Mouse (Mus musculus) heart, adult 8-10 months (tissue): ENCODE measurements around the gene Crebbp. TPM values are rescaled to one million over a fixed set of nuclear protein-coding genes. Genes with fewer than 3 reads are reported as not detected.
A peak's percentile ranks its signal among the peaks of the same experiment; 100 is the strongest.
"Not testable (repeated sequence)": the region's sequence is repeated elsewhere in the genome, so short reads cannot be mapped to it uniquely, and the experiment has no call there.

Experiments
- DNase-seq: peaks from one replicate; pipeline ENCODE4 v3.0.0; 2022; ENCODE audit warnings: low spot score
- total RNA-seq, 4 experiments: library from RNA; stranded (reverse); gene quantifications; 2 replicates each; pipeline ENCODE4 v1.2.4; 2022

The Crebbp gene
- total RNA-seq, 4 experiments from 2014 or later = 32.0 to 38.8 (median 35.0) TPM

GRCm38 (mm10) chr16:4153121-4153520 lies 60.7 kb downstream of the Crebbp start:
- no peak for DNase-seq

- DNase-seq = no peak
Measured at GRCm38 (mm10) chr16:4138541-4138940, 75.3 kb downstream of the Crebbp start.

GRCm38 (mm10) chr16:4133754-4134153 lies 80.0 kb downstream of the Crebbp start:
- no peak for DNase-seq

DNA sequence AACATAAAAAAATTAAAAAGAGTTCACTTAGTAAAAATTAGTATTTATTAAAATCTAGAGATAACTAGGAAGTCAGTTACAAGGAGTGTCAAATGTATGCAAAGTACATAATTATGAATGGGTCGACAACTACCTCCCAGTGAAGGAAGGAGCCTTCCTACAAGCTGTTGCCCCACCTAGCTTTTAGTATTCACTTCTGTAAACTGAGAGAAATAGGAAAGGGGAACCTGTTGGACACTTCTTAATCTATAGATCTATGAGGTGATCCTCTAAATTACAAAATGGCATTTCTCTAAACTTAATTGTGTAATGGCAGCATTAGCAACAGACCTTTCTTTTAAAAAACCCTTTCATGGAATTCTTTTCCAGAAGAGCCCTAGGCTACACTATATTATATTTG lies 84.9 kb downstream of the Crebbp start:
- DNase-seq = no peak

DNA sequence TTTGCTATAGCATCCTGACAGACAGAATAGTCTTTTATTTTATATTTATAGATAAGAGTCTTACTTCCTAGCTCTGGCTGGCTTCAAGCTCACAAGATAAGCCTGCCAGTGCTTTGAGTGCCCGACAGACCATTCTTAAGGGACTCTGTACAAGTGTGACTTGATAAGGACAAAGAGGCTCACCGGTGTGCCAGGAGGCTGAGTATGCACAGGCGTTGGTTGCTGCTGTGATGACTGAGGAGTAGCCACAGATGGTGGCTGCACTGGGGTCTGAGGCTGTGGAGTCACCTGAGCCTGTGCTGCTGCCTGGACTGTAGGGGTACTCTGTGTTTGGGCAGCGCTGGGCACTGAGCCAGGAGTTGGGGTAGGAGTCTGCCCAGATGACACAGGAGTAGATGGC lies 96.7 kb downstream of the Crebbp start:
- DNase-seq = no peak

- no peak for DNase-seq
Measured at GRCm38 (mm10) chr16:4100374-4100773, 113.4 kb downstream of the Crebbp start.

GRCm38 (mm10) chr16:4097521-4097920 lies 116.3 kb downstream of the Crebbp start:
- no peak for DNase-seq

- DNase-seq = no peak
Measured at GRCm38 (mm10) chr16:4096898-4097297, 116.9 kb downstream of the Crebbp start.

DNA sequence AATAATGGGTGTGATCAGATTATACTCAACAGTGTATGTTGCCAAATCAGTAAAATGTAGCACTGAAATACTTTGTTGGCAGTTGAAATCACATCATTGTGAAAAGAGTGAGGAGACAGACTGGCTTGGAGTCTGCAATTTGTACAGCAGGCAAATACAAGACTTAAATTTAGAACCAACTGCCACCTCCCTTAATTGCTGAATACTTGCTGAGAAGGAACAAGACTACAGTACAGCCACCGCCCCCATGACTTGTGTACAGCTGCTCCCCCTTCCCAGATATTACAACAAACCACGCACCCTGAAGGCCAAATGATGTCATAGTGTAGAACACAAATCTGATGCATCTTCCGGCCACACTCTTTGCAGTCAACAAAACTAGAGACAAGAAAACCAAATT lies 117.7 kb downstream of the Crebbp start:
- DNase-seq = no peak

- DNase-seq = no peak
Measured at GRCm38 (mm10) chr16:4087214-4087913, 126.4 kb downstream of the Crebbp start.

- DNase-seq = no peak
Measured at GRCm38 (mm10) chr16:4085851-4086387, 127.9 kb downstream of the Crebbp start.

GRCm38 (mm10) chr16:4085051-4085450 lies 128.7 kb downstream of the Crebbp start:
- DNase-seq = no peak

DNA sequence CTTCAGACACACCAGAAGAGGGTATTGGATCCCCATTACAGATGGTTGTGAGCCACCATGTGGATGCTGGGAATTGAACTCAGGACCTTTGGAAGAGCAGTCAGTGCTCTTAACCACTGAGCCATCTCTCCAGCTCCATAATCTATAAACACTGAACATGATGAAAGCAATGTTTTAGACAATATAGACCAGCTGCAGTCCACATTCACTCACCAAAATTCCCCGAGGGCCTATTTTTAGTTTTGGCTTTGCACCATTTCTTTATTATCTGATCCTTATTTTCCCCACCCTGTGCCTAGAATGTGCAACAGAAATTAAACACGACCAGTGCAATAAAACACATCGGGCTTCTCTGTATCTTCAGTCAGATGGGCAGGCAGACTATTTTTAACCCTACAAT lies 133.4 kb downstream of the Crebbp start:
- DNase-seq = not testable (repeated sequence)

DNA sequence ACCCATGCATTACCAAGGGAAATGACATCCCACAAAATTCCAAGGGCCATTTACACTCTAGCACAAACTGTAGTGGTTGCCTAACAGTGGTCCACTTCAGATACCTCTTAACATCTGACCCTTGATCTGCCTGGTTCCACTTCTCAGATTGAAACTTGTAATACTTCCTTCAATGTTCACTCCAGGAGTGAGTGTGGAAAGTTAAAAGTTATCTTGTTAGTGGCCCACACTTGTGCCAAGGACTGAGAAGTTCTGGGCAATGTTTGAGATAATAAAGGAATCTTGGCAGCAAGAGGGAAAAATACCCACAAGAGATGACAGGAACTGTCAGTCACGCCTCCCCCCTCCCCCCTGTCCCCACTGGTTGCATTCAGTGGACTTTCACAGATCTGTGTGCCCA lies 134.1 kb downstream of the Crebbp start:
- no peak for DNase-seq

DNA sequence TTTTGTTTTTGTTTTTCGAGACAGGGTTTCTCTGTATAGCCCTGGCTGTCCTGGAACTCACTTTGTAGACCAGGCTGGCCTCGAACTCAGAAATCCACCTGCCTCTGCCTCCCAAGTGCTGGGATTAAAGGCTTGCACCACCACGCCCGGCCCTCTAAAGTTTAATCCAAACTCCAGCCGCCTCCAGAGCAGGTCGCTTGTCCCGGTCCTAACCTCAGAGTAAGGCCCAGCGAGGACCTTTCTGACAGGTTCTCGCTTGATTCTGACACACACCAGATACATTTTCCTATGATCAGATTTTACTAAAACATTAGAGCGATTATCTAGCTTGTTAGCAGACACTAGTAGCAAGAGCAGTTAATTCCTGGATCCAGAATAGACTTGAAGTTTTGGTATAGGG lies 135.5 kb downstream of the Crebbp start:
- not testable (repeated sequence) for DNase-seq

DNA sequence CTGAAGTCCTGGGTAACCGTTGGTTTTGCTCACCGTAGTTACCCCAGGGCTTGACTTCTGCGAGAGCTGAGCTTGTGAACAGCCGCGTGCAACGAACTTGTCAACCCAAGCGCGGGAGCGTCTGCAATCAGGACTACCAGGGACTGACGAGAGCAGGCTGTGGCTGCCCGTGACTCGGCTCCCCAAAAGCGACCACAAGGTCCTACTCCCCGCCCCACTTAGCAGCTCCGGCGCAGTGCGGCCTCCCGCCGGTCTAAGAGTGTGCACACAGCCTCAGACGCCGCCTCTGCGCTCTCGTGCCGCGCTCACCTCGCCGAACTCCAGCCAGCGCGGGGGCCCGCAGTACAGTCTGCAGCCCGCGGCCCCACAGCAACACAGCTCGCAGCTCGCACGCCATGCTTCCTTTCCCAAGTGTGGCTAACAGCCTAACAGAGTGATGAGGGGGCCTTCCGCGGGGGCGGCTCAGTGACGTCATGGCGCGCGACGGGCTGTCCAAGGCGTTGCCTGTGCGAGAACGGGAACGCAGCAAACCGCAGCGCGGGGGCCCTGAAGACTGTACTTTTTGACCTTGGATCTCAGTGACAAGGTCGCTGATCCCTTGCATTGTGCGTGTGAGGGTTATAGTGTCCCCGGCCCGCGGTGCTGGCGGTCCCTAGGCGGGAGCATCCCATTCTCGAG lies 136.3 kb downstream of the Crebbp start, which contains the start of gene Trap1:
Trap1 (minus strand) TSS at position 444 of the 678 bp plus-strand sequence.
- DNase-seq = peak; percentile 95

DNA sequence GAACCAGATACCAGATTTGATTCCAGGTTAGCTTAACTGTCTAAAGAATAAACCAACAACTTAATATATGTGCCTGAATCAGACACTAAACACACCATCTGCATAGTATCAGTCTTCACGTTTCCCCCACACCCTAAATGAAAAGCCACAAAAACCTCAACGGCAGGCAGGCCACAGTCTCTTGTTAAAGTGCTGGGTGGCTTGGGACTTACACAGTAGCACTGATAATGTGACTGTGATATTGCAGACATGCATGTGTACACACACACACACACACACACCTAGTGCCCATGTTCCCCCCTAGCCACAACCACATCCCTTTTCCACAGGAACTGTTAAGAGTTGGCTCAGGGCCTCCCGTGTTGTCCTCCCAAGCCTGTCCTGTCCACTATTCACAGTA lies 139.0 kb downstream of the Crebbp start:
- no peak for DNase-seq

- DNase-seq = no peak
Measured at GRCm38 (mm10) chr16:4074297-4074696, 139.5 kb downstream of the Crebbp start.

DNA sequence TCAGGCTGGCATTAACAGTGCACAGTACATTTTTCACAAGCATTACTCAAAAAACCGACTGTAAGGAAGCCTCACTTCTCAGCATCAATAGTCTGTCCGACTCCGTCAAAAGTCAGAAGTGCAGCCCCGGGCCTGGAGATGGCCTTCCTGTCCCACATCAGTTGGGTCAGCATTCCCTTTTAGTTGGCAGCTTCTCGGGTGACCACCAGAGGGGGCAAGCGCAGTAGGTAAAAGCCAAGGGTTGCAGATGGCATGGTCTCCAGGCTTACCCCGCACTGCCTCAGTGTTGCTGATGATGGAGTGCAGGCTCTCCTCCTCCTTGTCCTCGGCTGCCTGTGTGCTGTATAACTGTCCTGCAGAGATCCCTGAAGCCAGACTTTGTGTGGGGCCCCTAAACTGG lies 145.2 kb downstream of the Crebbp start:
- peak; percentile 50 for DNase-seq

- no peak for DNase-seq
Measured at GRCm38 (mm10) chr16:4064945-4065344, 148.9 kb downstream of the Crebbp start.

GRCm38 (mm10) chr16:4053811-4054210 lies 160.0 kb downstream of the Crebbp start:
- no peak for DNase-seq

GRCm38 (mm10) chr16:4052601-4053000 lies 161.2 kb downstream of the Crebbp start:
- no peak for DNase-seq

DNA sequence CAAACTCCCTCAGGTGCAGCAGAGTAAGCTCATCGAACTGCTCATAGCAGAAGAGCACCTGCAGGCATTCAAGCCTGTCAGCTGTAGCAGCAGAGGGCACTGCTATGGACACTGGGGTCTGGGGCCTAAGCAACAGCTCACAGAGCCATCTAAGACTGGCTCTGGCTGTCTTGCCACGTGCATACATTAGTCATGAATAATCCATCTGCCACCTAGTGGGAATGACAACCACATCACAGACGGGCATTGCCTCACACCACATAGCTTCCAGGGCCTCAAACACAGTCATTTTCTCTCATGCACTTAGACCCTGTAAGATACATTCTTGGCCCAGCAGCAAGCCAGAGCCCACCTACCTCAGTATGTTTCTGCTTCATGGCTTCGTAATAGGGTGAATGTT lies 168.3 kb downstream of the Crebbp start:
- DNase-seq = no peak
